Mouse (Mus musculus) erythroblast, embryonic 14.5 days (primary cell): ENCODE results near the gene Dennd5b.

Source experiments
- GATA1 ChIP-seq: IDR thresholded peaks from 2 replicates; pipeline ENCODE4 v1.6.1; 2012; ENCODE audit warnings: low read length, inconsistent platforms, mixed read lengths
- TAL1 ChIP-seq: IDR thresholded peaks from 3 replicates; pipeline ENCODE4 v1.6.1; 2012; ENCODE audit warnings: low read length, inconsistent platforms, mixed read lengths

DNA sequence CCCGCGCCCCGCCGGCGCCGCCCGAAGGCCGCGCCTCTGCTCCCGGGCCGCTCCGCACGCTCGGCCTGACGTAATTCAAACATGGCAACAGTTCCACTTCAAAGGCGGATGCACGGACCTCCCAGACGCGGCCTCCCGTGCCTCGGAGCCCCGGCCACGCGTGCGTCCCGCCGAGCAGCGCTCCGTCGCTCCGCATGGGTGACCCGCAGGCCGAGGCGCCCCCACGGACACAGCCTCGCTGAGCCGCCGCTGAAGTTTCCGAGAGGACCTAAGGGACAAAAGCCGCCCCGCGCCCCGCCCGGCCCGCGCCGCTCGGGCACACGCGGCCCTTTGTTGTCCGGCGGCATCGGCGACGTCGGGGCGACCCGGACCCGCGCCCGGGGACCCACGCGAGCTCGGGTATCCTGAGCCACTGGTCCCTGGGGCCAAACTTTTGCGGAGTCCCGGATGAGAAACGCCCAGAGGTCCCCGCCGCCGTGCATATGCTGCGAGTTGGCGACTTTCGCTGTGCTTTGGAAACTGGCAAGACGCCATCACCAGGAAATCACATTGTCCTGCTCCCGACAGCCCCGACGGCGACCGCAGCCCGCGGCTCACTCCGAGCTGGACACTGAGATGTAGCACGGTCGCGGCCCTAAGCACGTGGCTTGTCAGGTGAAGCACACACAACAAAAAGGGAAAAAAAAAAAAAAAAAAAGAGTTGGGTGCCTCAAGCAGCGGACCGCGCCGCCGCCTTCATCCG is 156.5 kb downstream of the Dennd5b start:
- no peak for TF ChIP-seq TAL1
- no peak for TF ChIP-seq GATA1
